Mouse (Mus musculus) hindbrain, embryonic 15.5 days (tissue): ENCODE results near the gene Tsen2. TPM values are rescaled to one million over a fixed set of nuclear protein-coding genes. Genes with fewer than 3 reads are reported as not detected.

Experiments used
- ATAC-seq: fragments of 200-750 bp; cut with Nextera tagmentation; 2 replicates; pipeline ENCODE4 v1.8.0; 2017; ENCODE audit warnings: low read depth, moderate number of reproducible peaks, moderate TSS enrichment; ENCODE audit not compliant: low FRiP score
- H3K27ac ChIP-seq: fragments of 300-500 bp; sonication (generic); replicated peaks from 2 replicates; pipeline ENCODE4 v1.5.1; 2015; ENCODE audit warnings: mild to moderate bottlenecking, inconsistent platforms
- H3K27me3 ChIP-seq: fragments of 300-500 bp; sonication (generic); 2 replicates; pipeline ENCODE4 v1.6.1; 2015; ENCODE audit warnings: control low read depth, inconsistent platforms
- H3K36me3 ChIP-seq: fragments of 300-500 bp; sonication (generic); 2 replicates; pipeline ENCODE4 v1.6.1; 2015; ENCODE audit warnings: control low read depth, inconsistent platforms
- H3K4me1 ChIP-seq: fragments of 300-500 bp; sonication (generic); replicated peaks from 2 replicates; pipeline ENCODE4 v1.6.1; 2015; ENCODE audit warnings: control low read depth, inconsistent platforms
- H3K4me2 ChIP-seq: fragments of 300-500 bp; sonication (generic); 2 replicates; pipeline ENCODE4 v1.6.1; 2015; ENCODE audit warnings: moderate library complexity, mild to moderate bottlenecking, inconsistent platforms
- H3K4me3 ChIP-seq: fragments of 300-500 bp; sonication (generic); 2 replicates; pipeline ENCODE4 v1.5.1; 2015; ENCODE audit warnings: mild to moderate bottlenecking, inconsistent platforms
- H3K9ac ChIP-seq: fragments of 300-500 bp; sonication (generic); 2 replicates; pipeline ENCODE4 v1.6.1; 2015; ENCODE audit warnings: inconsistent platforms
- H3K9me3 ChIP-seq: fragments of 300-500 bp; sonication (generic); 2 replicates; pipeline ENCODE4 v1.6.1; 2016; ENCODE audit warnings: control low read depth, inconsistent platforms
- WGBS: fragments of 180-500 bp; shearing (Covaris S2); methylation state at CpG from one replicate; pipeline ENCODE4 v1.1.7; 2015; 5-methylcytosine and 5-hydroxymethylcytosine counted together
- polyA plus RNA-seq: library from polyadenylated mRNA; unstranded; fragments of >200 nt; fragmentation: Nextera tagmentation; extraction: Ambion mirVana; gene quantifications from 2 replicates; pipeline ENCODE4 v1.2.1, GENCODE M21; 2015

Tsen2 gene
- 30.3 and 35.3 TPM in 2 replicates for polyA plus RNA-seq

DNA sequence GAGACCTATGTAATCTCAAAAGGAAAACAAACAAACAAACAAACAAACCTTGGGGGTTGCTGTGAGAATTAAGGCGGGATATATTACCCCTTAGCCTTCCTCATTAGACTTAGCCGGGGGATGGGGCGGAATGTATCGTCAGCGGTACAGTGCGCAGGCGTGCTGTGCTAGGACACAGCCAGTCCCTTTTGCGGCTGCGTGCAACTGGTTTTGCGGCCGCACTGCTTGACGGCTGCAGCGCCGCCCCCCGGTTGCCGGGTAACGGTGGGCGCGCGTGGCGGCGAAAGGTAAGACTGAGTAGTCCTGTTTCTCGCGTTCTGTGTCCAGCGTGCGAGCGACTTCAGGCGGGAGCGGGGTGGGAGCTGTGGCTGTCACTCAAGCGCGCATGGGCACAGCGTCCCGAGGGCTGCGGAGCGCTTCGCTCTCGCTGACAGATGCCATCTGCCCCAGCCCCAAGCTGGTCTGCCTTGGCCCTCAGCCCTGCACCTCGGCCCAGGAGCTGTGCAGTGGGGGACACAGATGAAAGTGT lies at the start of gene Tsen2:
Tsen2 (plus strand) TSS at position 223 of the 529 bp plus-strand sequence.
- Histone ChIP-seq H3K9ac (peak within 1 kb of the TSS; percentile 72), H3K9me3 (no peaks in the 10 kb centered on the region), H3K4me3 (peak within 1 kb of the TSS; percentile 65), H3K4me2 (peak within 1 kb of the TSS; percentile 75), H3K27ac (peak within 1 kb of the TSS; percentile 86), H3K27me3 (no peaks in the 10 kb centered on the region), H3K4me1 (peaks cover 19% of the 10 kb centered on the region), H3K36me3 (peaks cover 17% of the 10 kb centered on the region)
- under 1% methylated on average over 38 of the region's 38 CpGs for WGBS
- ATAC-seq = peak; percentile 97

DNA sequence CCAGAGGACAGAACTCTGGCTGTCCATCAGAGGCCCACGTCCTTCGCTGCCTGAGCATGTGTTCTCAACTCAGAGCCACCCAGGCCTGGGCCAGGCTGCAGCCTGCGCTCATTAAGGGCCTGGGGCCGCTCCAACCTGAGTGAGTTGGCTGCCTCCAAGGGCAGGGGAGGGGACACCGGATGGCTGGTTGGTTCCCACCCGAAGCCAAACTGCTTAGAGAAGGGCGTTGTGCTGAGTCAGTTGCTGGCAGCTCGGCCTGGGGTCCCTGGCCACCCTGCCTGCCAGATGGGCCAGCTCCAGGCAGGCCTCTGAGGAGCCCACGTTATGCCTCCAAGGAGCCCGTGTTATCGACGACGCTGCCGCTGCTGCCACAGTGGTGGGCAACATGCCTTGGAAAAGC lies 44.9 kb upstream of the Tsen2 start:
- no peak overlapping the region for H3K9ac ChIP-seq
- no peak overlapping the region for H3K4me3 ChIP-seq
- 48% methylated on average over 14 of the region's 14 CpGs for WGBS

DNA sequence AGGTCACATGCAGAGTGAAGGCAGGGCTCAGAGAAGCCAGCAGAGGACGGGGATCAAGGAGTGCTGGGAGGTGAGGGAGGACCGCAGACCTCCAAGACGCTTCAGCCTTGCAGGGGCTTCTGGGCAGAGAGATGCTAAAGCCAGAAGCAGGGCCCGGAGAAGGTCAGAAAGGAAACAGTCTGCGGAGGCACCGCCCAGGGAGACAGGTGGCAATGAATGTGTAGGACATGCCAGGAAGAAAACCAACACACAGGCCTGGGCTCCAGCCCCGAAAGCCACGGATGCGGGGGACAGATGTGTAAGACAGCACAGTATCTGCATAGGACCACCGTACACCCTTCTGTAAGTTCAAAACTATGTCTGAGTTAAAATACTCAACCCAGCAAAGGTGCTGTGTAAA lies 44.2 kb upstream of the Tsen2 start:
- Histone ChIP-seq H3K4me2 (no peak overlapping the region), H3K9ac (no peak overlapping the region)

More for the DNA sequence above, 44.9 kb upstream of the Tsen2 start:
- Histone ChIP-seq H3K36me3 (no peaks in the 10 kb centered on the region), H3K4me1 (peaks cover 4% of the 10 kb centered on the region; the same call in 1 of the 2 replicates), H3K9me3 (no peaks in the 10 kb centered on the region), H3K27me3 (no peaks in the 10 kb centered on the region), H3K4me2 (no peak overlapping the region), H3K27ac (no peak overlapping the region)
- ATAC-seq = peak; percentile 80; the same call in 1 of the 2 replicates

DNA sequence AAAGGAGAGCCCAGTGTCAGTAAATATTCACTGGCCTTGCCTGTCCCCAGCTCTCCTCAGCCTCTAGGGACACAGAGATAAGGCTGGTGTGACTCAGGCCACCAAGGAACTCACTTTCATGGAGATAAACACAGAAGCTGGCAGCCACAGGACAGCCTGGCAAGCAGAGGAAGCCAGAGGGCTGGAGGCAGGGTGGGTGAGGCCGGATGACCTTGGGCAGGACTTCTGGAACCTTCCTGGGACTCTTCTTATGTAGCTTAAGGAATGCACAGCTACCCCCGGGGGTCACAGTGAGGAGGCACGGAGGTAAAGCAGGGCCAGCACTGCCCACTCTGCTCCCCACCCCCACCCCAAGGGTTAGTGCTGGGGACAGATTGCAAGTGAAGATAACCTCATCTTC lies 43.3 kb upstream of the Tsen2 start:
- H3K4me2 ChIP-seq = no peak overlapping the region
- H3K36me3 ChIP-seq = no peaks in the 10 kb centered on the region
- H3K27ac ChIP-seq = no peak overlapping the region
- H3K27me3 ChIP-seq = no peaks in the 10 kb centered on the region
- peaks cover 4% of the 10 kb centered on the region; the same call in 1 of the 2 replicates for H3K4me1 ChIP-seq
- no peak overlapping the region for H3K4me3 ChIP-seq
- WGBS = 75% methylated on average over 3 of the region's 3 CpGs
- H3K9me3 ChIP-seq = no peaks in the 10 kb centered on the region
- ATAC-seq = no peak
- no peak overlapping the region for H3K9ac ChIP-seq

More for the DNA sequence above, 44.2 kb upstream of the Tsen2 start:
- no peak for ATAC-seq
- Histone ChIP-seq H3K4me1 (peaks cover 4% of the 10 kb centered on the region; the same call in 1 of the 2 replicates), H3K27ac (no peak overlapping the region), H3K27me3 (no peaks in the 10 kb centered on the region), H3K36me3 (no peaks in the 10 kb centered on the region), H3K4me3 (no peak overlapping the region), H3K9me3 (no peaks in the 10 kb centered on the region)
- WGBS = 84% methylated on average over 10 of the region's 10 CpGs

DNA sequence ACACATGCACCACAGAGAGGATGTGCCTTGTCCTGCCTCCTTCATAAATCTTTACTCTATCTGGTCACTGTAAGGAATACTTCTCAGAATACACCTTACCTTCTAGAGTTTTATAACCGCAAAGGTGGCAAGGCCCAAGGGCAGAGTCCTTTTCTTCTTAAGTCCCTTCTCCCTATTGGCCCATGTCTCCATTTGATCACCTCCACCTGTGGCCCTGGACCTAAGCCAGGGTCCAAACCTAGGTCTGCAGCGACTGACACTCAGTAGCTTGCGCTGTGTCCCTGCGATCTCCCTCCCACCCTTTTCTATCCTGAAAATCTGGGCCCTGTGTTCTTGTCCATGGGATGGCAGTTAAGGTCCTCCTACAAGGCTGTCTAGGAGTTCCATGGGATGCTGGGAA lies 41.4 kb upstream of the Tsen2 start:
- no peak overlapping the region for H3K4me3 ChIP-seq
- no peaks in the 10 kb centered on the region for H3K27me3 ChIP-seq
- no peak overlapping the region for H3K4me2 ChIP-seq
- H3K9ac ChIP-seq = no peak overlapping the region
- peaks cover 4% of the 10 kb centered on the region; the same call in 1 of the 2 replicates for H3K4me1 ChIP-seq
- H3K36me3 ChIP-seq = no peaks in the 10 kb centered on the region
- no peaks in the 10 kb centered on the region for H3K9me3 ChIP-seq
- 97% methylated on average over 4 of the region's 4 CpGs for WGBS
- no peak overlapping the region for H3K27ac ChIP-seq
- no peak for ATAC-seq

DNA sequence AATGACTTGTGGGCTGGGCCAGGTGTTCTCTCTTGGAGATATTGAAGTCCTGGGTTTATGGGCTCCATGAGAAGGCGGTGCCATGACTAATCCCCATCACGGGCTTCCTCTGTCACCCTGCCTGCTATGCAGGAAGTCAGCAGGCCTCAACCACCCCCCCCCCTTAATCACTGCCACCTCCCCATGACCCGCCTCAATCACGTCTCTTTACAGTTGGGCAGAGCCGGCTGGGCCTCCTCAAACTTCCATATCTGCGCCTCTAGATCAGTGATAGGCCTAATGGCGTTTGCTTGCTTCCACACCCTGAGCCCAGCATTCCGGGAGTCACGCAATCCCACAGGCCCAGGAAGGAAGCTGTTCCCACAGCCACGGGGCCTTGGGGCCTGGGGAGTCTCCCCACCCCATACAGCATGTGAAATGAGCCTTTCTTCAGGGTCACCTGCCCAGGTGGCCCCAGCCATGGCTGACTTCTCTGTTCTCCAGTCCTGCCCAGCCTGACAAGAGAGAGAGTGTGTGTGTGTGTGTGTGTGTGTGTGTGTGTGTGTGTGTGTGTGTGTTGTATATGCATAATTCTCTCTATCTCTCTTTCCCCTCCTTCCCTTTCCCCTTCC lies 40.8 kb upstream of the Tsen2 start:
- no peak for ATAC-seq
- H3K27ac ChIP-seq = no peak overlapping the region
- H3K27me3 ChIP-seq = no peaks in the 10 kb centered on the region
- no peak overlapping the region for H3K9ac ChIP-seq
- no peak overlapping the region for H3K4me3 ChIP-seq
- H3K4me2 ChIP-seq = no peak overlapping the region
- H3K36me3 ChIP-seq = no peaks in the 10 kb centered on the region
- 93% methylated on average over 10 of the region's 10 CpGs for WGBS
- H3K9me3 ChIP-seq = no peaks in the 10 kb centered on the region
- peaks cover 4% of the 10 kb centered on the region; the same call in 1 of the 2 replicates for H3K4me1 ChIP-seq

DNA sequence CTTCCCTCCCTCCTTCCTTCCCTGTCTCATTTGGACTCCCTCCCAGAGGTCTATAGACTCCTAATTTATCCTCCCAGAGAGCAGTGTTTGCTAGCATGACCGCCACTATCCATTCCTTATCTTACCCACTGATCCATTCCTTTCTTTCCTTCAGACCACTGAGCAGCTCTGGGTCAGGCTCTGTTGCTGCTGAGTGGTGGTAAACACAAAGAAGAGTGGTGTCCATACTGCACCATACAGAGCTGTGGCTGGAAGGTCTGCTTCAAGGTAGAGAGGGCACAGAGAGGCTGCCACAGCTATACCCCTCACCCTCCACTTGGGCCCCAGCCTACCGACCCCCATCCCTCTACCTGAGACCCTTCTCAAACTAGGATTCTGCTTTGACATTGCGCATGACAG lies 40.3 kb upstream of the Tsen2 start:
- no peak for ATAC-seq
- 83% methylated on average over 3 of the region's 3 CpGs for WGBS

DNA sequence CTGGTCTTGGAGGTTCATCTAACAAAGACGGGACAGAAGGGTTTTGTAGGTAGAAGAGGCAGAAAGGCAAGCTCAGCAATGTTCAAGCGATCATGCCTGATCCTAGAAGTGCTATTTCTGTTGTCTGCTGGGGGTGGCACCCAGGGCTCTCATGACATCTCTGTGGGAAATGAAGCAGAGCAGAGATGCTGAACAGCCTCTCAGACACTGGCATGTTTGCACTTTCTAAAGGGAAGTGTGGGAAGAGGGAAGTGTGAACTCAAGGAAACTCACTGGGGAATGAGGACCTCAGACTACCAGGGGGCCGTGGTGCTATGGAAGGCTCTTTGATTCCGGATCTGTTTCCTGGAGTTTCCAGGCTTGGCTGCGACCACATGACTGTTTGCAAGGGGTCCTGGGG lies 39.5 kb upstream of the Tsen2 start:
- Histone ChIP-seq H3K27me3 (no peaks in the 10 kb centered on the region), H3K4me2 (no peak overlapping the region), H3K9ac (no peak overlapping the region), H3K27ac (no peak overlapping the region), H3K9me3 (no peaks in the 10 kb centered on the region), H3K36me3 (no peaks in the 10 kb centered on the region), H3K4me3 (no peak overlapping the region), H3K4me1 (no peaks in the 10 kb centered on the region)
- 84% methylated on average over 5 of the region's 5 CpGs for WGBS
- no peak for ATAC-seq

More for the DNA sequence above, 40.3 kb upstream of the Tsen2 start:
- Histone ChIP-seq H3K4me2 (no peak overlapping the region), H3K9me3 (no peaks in the 10 kb centered on the region), H3K9ac (no peak overlapping the region), H3K36me3 (no peaks in the 10 kb centered on the region), H3K27ac (no peak overlapping the region), H3K4me1 (peaks cover 4% of the 10 kb centered on the region; the same call in 1 of the 2 replicates), H3K27me3 (no peaks in the 10 kb centered on the region), H3K4me3 (no peak overlapping the region)

DNA sequence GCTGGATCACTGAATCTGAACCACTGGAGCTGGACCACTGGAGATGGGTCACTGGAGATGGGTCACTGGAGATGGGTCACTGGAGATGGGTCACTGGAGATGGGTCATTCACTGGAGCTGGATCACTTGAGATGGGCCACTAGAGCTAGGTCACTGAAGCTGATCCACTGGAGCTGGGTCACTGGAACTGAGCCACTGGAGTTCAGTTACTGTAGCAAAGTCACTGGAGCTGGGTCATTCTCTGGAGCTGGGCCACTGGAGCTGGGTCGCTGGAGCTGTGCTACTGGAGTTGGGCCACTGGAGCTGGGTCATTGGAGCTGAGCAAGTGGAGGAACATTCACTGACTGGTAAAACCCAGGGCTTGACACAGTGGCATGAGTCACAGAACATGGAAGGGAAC lies 38.0 kb upstream of the Tsen2 start:
- Histone ChIP-seq H3K4me2 (no peak overlapping the region), H3K36me3 (no peaks in the 10 kb centered on the region), H3K27ac (no peak overlapping the region), H3K27me3 (no peaks in the 10 kb centered on the region), H3K9me3 (no peaks in the 10 kb centered on the region), H3K4me3 (no peak overlapping the region), H3K9ac (no peak overlapping the region), H3K4me1 (no peaks in the 10 kb centered on the region)
- WGBS = 96% methylated on average over 1 of the region's 1 CpGs
- ATAC-seq = no peak

DNA sequence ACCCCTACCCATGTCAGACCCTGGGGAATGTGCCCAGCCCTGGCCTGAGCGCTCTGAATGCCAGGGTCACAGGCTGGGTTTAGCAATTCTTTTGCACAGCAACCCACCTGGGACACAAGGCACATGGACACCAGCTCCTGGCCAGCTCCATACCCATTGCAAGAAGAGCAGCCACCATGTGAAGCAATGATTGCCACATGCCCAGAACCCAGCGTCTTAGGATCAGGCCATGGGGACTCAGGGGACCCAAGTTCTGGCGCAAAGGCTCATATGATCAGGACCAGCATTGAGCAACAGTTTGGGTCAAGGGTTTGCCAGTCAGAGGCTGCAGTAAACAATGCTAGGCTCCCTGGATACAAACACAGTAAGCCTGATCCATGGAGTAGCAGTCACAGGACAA lies 33.0 kb upstream of the Tsen2 start:
- no peak overlapping the region for H3K9ac ChIP-seq
- no peak overlapping the region for H3K4me3 ChIP-seq
- WGBS = 93% methylated on average over 3 of the region's 3 CpGs
- no peak overlapping the region for H3K27ac ChIP-seq
- H3K36me3 ChIP-seq = no peaks in the 10 kb centered on the region
- H3K27me3 ChIP-seq = no peaks in the 10 kb centered on the region
- H3K4me1 ChIP-seq = no peaks in the 10 kb centered on the region
- H3K4me2 ChIP-seq = no peak overlapping the region
- H3K9me3 ChIP-seq = no peaks in the 10 kb centered on the region
- no peak for ATAC-seq

DNA sequence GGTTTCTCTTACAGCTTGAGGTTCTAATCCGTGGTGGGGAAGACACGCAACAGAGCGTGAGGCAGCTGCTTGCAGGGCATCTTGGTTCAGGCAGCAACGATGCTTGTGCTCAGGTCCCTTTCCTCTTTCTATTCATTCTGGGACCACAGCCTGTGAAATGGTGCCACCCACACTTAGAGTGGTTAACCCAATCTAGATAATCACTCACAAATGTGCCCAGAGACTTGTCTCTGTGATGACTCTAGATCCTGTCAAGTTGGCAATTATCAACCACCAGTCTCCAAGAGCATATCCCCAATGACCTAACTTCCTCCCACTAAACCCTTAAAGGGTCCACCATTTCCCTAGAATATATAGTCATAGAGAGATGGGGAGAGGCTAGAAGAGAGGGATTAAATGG lies 31.3 kb upstream of the Tsen2 start:
- Histone ChIP-seq H3K4me2 (no peak overlapping the region), H3K4me3 (no peak overlapping the region), H3K27me3 (no peaks in the 10 kb centered on the region), H3K9me3 (no peaks in the 10 kb centered on the region), H3K4me1 (no peaks in the 10 kb centered on the region), H3K27ac (no peak overlapping the region), H3K36me3 (no peaks in the 10 kb centered on the region), H3K9ac (no peak overlapping the region)
- 99% methylated on average over 4 of the region's 4 CpGs for WGBS
- no peak for ATAC-seq

DNA sequence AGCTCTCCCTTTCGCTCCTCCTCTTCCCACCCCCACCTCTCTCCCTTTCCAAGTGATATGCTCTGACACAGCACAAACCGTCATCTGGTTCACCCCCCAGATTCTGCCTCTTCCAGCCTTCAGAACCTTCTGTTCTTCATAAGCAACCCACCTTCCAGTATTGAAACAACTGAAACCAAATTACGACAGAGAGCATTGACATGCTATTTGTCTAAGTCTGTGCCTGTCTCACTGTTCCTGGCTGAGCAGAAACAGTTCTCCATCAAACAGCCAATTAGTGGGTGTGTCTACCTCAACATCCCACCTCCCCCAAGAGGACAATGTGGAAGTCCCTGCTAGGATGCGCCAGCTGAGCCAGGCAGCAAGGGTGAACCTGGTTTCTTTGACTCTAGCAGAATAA lies 26.6 kb upstream of the Tsen2 start:
- H3K4me1 ChIP-seq = no peaks in the 10 kb centered on the region

More for the DNA sequence above, 26.6 kb upstream of the Tsen2 start:
- WGBS = 83% methylated on average over 4 of the region's 4 CpGs
- H3K9me3 ChIP-seq = no peaks in the 10 kb centered on the region
- no peak overlapping the region for H3K27ac ChIP-seq
- H3K27me3 ChIP-seq = no peaks in the 10 kb centered on the region
- ATAC-seq = no peak
- H3K9ac ChIP-seq = no peak overlapping the region
- no peaks in the 10 kb centered on the region for H3K36me3 ChIP-seq
- H3K4me3 ChIP-seq = no peak overlapping the region
- H3K4me2 ChIP-seq = no peak overlapping the region
